ENCODE assay signal across 8 mouse cellular contexts in the genomic region with DNA sequence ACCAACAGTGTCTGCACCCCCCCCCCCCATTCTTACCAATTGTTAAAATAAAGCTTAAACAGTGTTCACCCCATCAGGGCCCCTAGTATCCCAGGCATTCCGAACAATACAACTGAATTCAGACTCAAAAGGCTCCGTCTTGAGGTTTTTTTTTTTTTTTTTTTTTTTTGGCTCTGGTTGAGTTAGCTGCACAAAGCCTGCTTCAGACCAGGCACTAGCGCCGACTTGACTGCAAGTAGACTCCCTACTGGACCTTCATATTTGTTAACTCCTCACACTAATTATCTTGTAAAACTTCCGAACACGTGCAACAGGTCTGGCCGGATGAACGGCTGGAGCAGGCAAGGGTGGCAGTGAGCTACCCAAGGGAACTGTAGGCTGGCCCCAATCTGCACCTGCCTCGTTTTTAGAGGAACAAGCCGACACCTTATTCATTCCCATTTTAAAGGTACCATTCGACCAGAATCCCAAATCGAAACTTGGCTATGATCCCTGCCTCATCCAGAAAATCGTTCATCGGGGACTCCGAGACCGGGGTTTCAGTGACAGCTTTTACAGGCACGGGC. TPM values are rescaled to one million over a fixed set of nuclear protein-coding genes. Genes with fewer than 3 reads are reported as not detected.
DNase-seq lines count a peak whose midpoint lies in the region; ATAC-seq and TF ChIP-seq lines count a peak whose summit lies in the region.

No protein-coding gene starts in this region.

- TF ChIP-seq CTCF in lung, embryonic 14.5 days (IDR thresholded peaks at IDR 0.05; ENCODE audit: low read depth) = no peak

- peak; percentile 37 for DNase-seq in lung, embryonic 14.5 days
- DNase-seq in lung, postnatal 14 days = no peak
- no peak for DNase-seq in forebrain, embryonic 10.5 days (ENCODE audit: extremely low spot score, low spot score)
- DNase-seq in kidney, postnatal 10 days = peak; percentile 37
- DNase-seq in thymus, postnatal 0 days (ENCODE audit: low spot score) = no peak

- peak overlapping the region; percentile 90 for H3K9ac ChIP-seq in lung, embryonic 14.5 days
- peak overlapping the region; percentile 94 for H3K9ac ChIP-seq in midbrain, embryonic 12.5 days (replicated peaks)

- peak; percentile 16; the same call in 1 of the 2 replicates for ATAC-seq in lung, embryonic 14.5 days (ENCODE audit: insufficient read depth)
- ATAC-seq in activated CD4-positive, CD25-positive, alpha-beta regulatory T cell, adult 4 months = peak; percentile 8
- ATAC-seq in midbrain, embryonic 12.5 days (ENCODE audit: low FRiP score, low read depth) = no peak
- ATAC-seq in monocyte, adult 5-6 weeks (replicated peaks; ENCODE audit: insufficient number of reproducible peaks, low FRiP score, low TSS enrichment, poor library complexity, severe bottlenecking) = no peak

- H3K4me3 ChIP-seq in lung, embryonic 14.5 days (ENCODE audit: low read depth, low read length) = peak overlapping the region; percentile 97
- peak overlapping the region; percentile 97 for H3K4me3 ChIP-seq in forebrain, embryonic 10.5 days
- peak overlapping the region; percentile 80 for H3K4me3 ChIP-seq in midbrain, embryonic 12.5 days

- 0 out of 2 replicates have a peak, but pooled peaks cover 3% of the 10 kb centered on the region for H3K4me1 ChIP-seq in lung, embryonic 14.5 days (ENCODE audit: insufficient read depth)
- peaks cover 17% of the 10 kb centered on the region for H3K4me1 ChIP-seq in forebrain, embryonic 10.5 days
- peaks cover 18% of the 10 kb centered on the region for H3K4me1 ChIP-seq in midbrain, embryonic 12.5 days

- under 1% methylated on average over 17 of the region's 17 CpGs for WGBS in lung, embryonic 14.5 days
- WGBS in forebrain, embryonic 10.5 days = 4% methylated on average over 17 of the region's 17 CpGs
- 1% methylated on average over 17 of the region's 17 CpGs for WGBS in midbrain, embryonic 12.5 days

- peaks cover 35% of the 10 kb centered on the region for H3K36me3 ChIP-seq in lung, embryonic 14.5 days (ENCODE audit: insufficient read depth)
- peaks cover 42% of the 10 kb centered on the region for H3K36me3 ChIP-seq in forebrain, embryonic 10.5 days (replicated peaks)
- H3K36me3 ChIP-seq in midbrain, embryonic 12.5 days = peaks cover 37% of the 10 kb centered on the region

- peak overlapping the region; percentile 82 for H3K4me2 ChIP-seq in lung, embryonic 14.5 days
- H3K4me2 ChIP-seq in midbrain, embryonic 12.5 days (replicated peaks) = peak overlapping the region; percentile 89

- no peaks in the 10 kb centered on the region for H3K27me3 ChIP-seq in lung, embryonic 14.5 days (ENCODE audit: insufficient read depth, low read length)
- H3K27me3 ChIP-seq in forebrain, embryonic 10.5 days (ENCODE audit: poor library complexity, severe bottlenecking) = no peaks in the 10 kb centered on the region
- H3K27me3 ChIP-seq in midbrain, embryonic 12.5 days = no peaks in the 10 kb centered on the region

- H3K27ac ChIP-seq in lung, embryonic 14.5 days (ENCODE audit: low read depth) = peak overlapping the region; percentile 82
- H3K27ac ChIP-seq in forebrain, embryonic 10.5 days = peak overlapping the region; percentile 93
- H3K27ac ChIP-seq in midbrain, embryonic 12.5 days (replicated peaks) = peak overlapping the region; percentile 81

- H3K9me3 ChIP-seq in lung, embryonic 14.5 days (ENCODE audit: low read depth, low read length) = no peaks in the 10 kb centered on the region
- no peaks in the 10 kb centered on the region for H3K9me3 ChIP-seq in forebrain, embryonic 10.5 days
- no peaks in the 10 kb centered on the region for H3K9me3 ChIP-seq in midbrain, embryonic 12.5 days

RNA-seq across cellular contexts. Expression of a gene that starts 0.8 kb away (rescaled TPM):
- polyA plus RNA-seq in lung, embryonic 14.5 days (2014; fragmentation: Nextera tagmentation; extraction: Ambion mirVana) = 260 and 269 TPM in 2 replicates
- 100 to 1,000 TPM; 113 to 143 TPM for polyA plus RNA-seq in activated CD4-positive, CD25-positive, alpha-beta regulatory T cell, adult 4 months (2017; shearing (Covaris generic))
- 344 and 357 TPM in 2 replicates for polyA plus RNA-seq in forebrain, embryonic 10.5 days (2016; fragmentation: Nextera tagmentation; extraction: Ambion mirVana)
- polyA plus RNA-seq in midbrain, embryonic 12.5 days (2016; fragmentation: Nextera tagmentation; extraction: Ambion mirVana) = 278 and 283 TPM in 2 replicates
- polyA plus RNA-seq in thymus, postnatal 0 days (2015; fragmentation: Nextera tagmentation; extraction: Ambion mirVana) = 224 and 229 TPM in 2 replicates
- 42.9 to 56.8 TPM (median 56.4 TPM) in 3 replicates for total RNA-seq in monocyte, adult 5-6 weeks (2017)

Comparison
In these comparisons a context has a peak if more than half of its experiments do, and no peak if none do; other contexts are left out.
1. DNase-seq: peak in lung, embryonic 14.5 days (single experiment) and kidney, postnatal 10 days (single experiment); none in lung, postnatal 14 days (single experiment), forebrain, embryonic 10.5 days (single experiment) and thymus, postnatal 0 days (single experiment).
2. ATAC-seq: peak in lung, embryonic 14.5 days (single experiment) and activated CD4-positive, CD25-positive, alpha-beta regulatory T cell, adult 4 months (single experiment); none in midbrain, embryonic 12.5 days (single experiment) and monocyte, adult 5-6 weeks (single experiment).
3. Peak in every context shown above with its lines, with median percentiles within 50 percentile points of each other: H3K27ac ChIP-seq and H3K4me3 ChIP-seq.